In the genomic region with DNA sequence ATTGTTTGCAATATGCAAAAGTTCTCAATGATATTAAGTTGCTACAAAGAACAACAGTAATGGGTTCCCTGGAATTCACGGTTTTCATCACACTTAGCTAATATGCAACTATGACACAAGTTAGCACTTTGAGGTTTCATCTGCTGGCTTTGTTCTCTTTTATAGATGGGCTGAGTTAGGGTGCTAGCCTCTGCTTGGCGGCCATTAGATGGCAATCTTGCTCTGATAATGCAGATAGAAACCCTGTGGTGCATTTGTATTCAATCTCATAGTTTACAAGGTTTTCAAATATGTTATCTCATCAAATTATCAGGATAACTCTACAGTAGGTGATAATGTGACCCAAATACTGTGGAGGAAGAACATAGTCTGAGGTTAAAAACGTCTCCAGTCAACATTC, we compare ENCODE assay signal across 9 mouse cellular contexts.
DNase-seq lines count a peak whose midpoint lies in the region; ATAC-seq and TF ChIP-seq lines count a peak whose summit lies in the region.
"Had no signal": no experiment of that assay in that cellular context is flagged by ENCODE, and none has a peak within 500 bp of the region (broad histone marks: within the 10 kb centered on the region; RNA-seq: fewer than 3 reads in every experiment).

No protein-coding gene starts in this region.

- H3K4me1 ChIP-seq in kidney, postnatal 0 days (replicated peaks; ENCODE audit: insufficient read depth, low read length) = no peaks in the 10 kb centered on the region
- H3K4me1 ChIP-seq in hindbrain, embryonic 16.5 days (ENCODE audit: control insufficient read depth, insufficient read depth, low read depth, low read length) = no peaks in the 10 kb centered on the region; the same call in 1 of the 2 replicates
- H3K4me1 ChIP-seq: heart, embryonic 15.5 days had no signal

- H3K9me3 ChIP-seq in kidney, postnatal 0 days (replicated peaks; ENCODE audit: low read length) = no peaks in the 10 kb centered on the region
- no peaks in the 10 kb centered on the region for H3K9me3 ChIP-seq in hindbrain, embryonic 16.5 days (ENCODE audit: control insufficient read depth, low read length)
- H3K9me3 ChIP-seq: heart, embryonic 15.5 days had no signal

- no peak overlapping the region for H3K9ac ChIP-seq in kidney, postnatal 0 days (ENCODE audit: low read depth, low read length)
- no peak overlapping the region for H3K9ac ChIP-seq in hindbrain, embryonic 16.5 days (ENCODE audit: low read depth, low read length)
- H3K9ac ChIP-seq: heart, embryonic 15.5 days had no signal

- WGBS in kidney, postnatal 0 days = 15% methylated on average over 3 of the region's 3 CpGs
- 20% methylated on average over 3 of the region's 3 CpGs for WGBS in hindbrain, embryonic 16.5 days

- no peak for ATAC-seq in kidney, postnatal 0 days (replicated peaks; ENCODE audit: low FRiP score, low read depth)
- ATAC-seq in hindbrain, embryonic 16.5 days = peak; percentile 91

- DNase-seq in kidney, postnatal 0 days (ENCODE audit: low spot score) = peak; percentile 62
- DNase-seq in kidney, postnatal 25 days = no peak
- DNase-seq in 416B (ENCODE audit: low read depth) (peak; percentile 37), NIH3T3 (ENCODE audit: low read depth) (peak; percentile 22)
- DNase-seq in adrenal gland, postnatal 4 days (ENCODE audit: low spot score in 2 of 2) = no peak
- no peak for DNase-seq in urinary bladder, postnatal 4 days (ENCODE audit: low spot score in 2 of 2)
- DNase-seq: lung, postnatal 36 days had no signal

- peak; percentile 69 for TF ChIP-seq CTCF in kidney, postnatal 0 days (IDR thresholded peaks at IDR 0.05; ENCODE audit: low read depth)

- H3K4me3 ChIP-seq in kidney, postnatal 0 days (replicated peaks; ENCODE audit: low read depth, low read length) = no peak overlapping the region
- no peak overlapping the region for H3K4me3 ChIP-seq in hindbrain, embryonic 16.5 days (ENCODE audit: low read length)
- H3K4me3 ChIP-seq: heart, embryonic 15.5 days had no signal

- H3K36me3 ChIP-seq in kidney, postnatal 0 days (ENCODE audit: insufficient read depth, low read length) = no peaks in the 10 kb centered on the region
- no peaks in the 10 kb centered on the region for H3K36me3 ChIP-seq in hindbrain, embryonic 16.5 days (ENCODE audit: control insufficient read depth, insufficient read depth, low read length)
- H3K36me3 ChIP-seq: heart, embryonic 15.5 days had no signal

- H3K4me2 ChIP-seq in kidney, postnatal 0 days (ENCODE audit: low read length) = no peak overlapping the region
- no peak overlapping the region for H3K4me2 ChIP-seq in hindbrain, embryonic 16.5 days (ENCODE audit: low read length)
- H3K4me2 ChIP-seq: heart, embryonic 15.5 days had no signal

- no peaks in the 10 kb centered on the region for H3K27me3 ChIP-seq in kidney, postnatal 0 days (ENCODE audit: insufficient read depth, low read length)
- H3K27me3 ChIP-seq in hindbrain, embryonic 16.5 days (replicated peaks; ENCODE audit: control insufficient read depth, insufficient read depth, low read length) = no peaks in the 10 kb centered on the region
- H3K27me3 ChIP-seq: heart, embryonic 15.5 days had no signal

- H3K27ac ChIP-seq in kidney, postnatal 0 days = no peak overlapping the region
- H3K27ac ChIP-seq in hindbrain, embryonic 16.5 days (ENCODE audit: low read depth, low read length) = no peak overlapping the region; the same call in 1 of the 2 replicates
- H3K27ac ChIP-seq: heart, embryonic 15.5 days had no signal

Comparison
In these comparisons a context has a peak if more than half of its experiments do, and no peak if none do; other contexts are left out.
1. DNase-seq: peak in kidney, postnatal 0 days (single experiment), 416B (single experiment) and NIH3T3 (single experiment); none in kidney, postnatal 25 days (0 of 2), adrenal gland, postnatal 4 days (0 of 2) and urinary bladder, postnatal 4 days (0 of 2).